Mouse (Mus musculus) ES-E14 (cell line): ENCODE measurements around the gene Sf3a1.

Source experiments
- CHD2 ChIP-seq: IDR thresholded peaks from 2 replicates; pipeline ENCODE4 v1.6.1; 2014; ENCODE audit warnings: mild to moderate bottlenecking, low read depth, low read length, inconsistent platforms
- HCFC1 ChIP-seq: IDR thresholded peaks from 2 replicates; pipeline ENCODE4 v1.6.1; 2012; ENCODE audit warnings: low read length, inconsistent platforms, borderline replicate concordance; ENCODE audit not compliant: insufficient read depth
- MAFK ChIP-seq: IDR thresholded peaks from 2 replicates; pipeline ENCODE4 v1.6.1; 2014; ENCODE audit warnings: mild to moderate bottlenecking, low read depth, low read length, inconsistent platforms; ENCODE audit not compliant: insufficient read depth
- ZC3H11A ChIP-seq: IDR thresholded peaks from 2 replicates; pipeline ENCODE4 v1.6.1; 2012; ENCODE audit warnings: low read depth, mild to moderate bottlenecking, inconsistent platforms, low read length, borderline replicate concordance
- ZNF384 ChIP-seq: IDR thresholded peaks from 2 replicates; pipeline ENCODE4 v1.6.1; 2012; ENCODE audit warnings: low read depth, low read length, inconsistent platforms

DNA sequence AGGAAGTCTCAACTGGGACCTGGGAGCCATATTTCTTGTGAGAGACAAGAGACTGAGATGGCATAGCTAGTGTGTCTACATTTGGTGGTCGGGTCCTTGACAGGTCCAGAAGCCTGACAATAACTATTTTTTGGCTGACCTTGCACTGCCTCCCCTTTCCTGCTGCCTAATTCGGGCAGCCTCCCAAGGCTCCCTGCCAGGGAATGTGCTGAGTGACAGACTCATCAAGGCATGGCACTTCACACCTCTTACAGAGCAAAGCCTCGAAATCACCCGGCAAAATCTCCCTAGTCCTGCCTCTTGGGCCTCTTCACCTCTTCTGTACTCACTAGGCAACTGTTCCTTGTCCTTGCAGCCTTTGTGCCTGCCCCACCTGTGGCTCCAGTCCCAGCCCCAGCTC, 17.6 kb downstream of the Sf3a1 start:
- TF ChIP-seq ZNF384 (no peak), HCFC1 (no peak), MAFK (no peak), CHD2 (no peak), ZC3H11A (no peak)
